Mouse (Mus musculus): Measurements from ENCODE around the gene Invs.

The Invs gene

DNA sequence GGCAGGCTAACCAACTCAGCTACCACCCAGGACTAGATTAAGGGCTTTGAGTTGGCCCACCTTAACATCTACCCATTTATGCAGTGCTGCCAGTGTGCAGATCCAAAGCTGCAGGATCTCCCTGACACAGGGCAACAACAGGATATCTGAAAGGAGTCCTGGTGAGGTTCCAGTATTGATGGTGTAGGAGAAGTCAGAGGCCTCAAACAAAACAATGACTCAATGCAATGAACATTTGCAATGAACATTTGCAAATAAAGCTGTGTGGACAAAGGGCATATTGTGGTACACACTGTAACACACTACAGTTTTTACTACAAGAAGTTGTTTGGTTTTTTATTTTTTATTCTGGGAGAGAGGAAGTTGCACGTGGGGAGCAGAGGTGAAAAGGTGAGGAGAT lies 181.5 kb downstream of the Invs start:
- DNase-seq (ENCODE audit: low spot score in 2 of 2) = no peak

DNA sequence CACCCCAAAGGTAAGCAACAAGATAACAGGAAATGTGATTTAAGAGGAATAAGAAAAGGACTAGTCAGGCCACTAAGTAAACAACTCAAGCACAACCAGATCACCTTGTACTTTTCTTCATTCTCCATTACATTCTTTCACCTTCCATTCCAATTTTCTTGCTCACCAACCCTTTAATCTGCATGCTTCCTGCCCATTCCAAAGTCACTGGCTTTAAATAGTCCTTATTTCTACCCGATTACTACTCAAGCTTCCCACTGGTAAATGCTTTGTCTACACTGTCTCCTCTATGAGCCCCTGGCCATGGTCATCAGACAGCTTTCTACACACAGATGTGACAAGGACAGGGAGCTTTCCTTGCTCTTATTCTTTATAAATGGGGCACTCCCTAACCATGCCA lies 191.4 kb downstream of the Invs start:
- no peak for DNase-seq (ENCODE audit: low spot score in 2 of 2)

DNA sequence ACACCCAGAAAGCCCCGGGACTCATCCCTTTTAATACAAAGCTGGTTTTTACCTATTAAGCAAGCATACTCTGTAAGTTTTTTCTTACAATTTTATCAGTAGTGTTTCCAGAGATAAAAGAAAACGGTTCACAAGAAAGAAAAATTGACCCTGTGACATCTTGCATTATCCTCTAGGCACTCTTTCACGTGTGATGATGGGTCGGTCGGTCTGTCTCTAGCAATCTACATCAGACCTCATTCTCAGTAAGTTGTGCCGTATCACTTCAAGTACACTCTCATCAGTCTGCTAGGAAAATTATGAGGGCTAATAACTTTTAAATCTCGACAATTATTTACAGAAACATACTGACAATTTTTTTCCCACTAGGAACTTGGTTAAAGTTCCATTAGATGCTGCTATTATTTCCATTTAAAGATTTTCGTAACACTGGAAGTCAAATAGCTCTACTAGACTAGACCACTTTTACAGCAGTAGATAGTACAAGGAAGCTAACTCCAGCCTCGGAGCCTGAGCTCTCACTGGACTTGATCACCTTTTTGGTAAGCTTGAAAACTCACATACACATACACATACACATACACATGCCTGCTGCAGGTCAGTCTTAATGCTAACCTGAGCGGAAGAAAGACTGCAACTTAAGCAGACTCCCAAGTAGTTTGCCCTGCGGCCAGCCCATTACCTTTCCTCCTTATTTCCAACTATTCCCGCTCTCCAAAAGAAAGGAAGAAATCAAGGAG lies 192.7 kb downstream of the Invs start:
- DNase-seq (ENCODE audit: low spot score in 2 of 2) = peak; percentile 14

DNA sequence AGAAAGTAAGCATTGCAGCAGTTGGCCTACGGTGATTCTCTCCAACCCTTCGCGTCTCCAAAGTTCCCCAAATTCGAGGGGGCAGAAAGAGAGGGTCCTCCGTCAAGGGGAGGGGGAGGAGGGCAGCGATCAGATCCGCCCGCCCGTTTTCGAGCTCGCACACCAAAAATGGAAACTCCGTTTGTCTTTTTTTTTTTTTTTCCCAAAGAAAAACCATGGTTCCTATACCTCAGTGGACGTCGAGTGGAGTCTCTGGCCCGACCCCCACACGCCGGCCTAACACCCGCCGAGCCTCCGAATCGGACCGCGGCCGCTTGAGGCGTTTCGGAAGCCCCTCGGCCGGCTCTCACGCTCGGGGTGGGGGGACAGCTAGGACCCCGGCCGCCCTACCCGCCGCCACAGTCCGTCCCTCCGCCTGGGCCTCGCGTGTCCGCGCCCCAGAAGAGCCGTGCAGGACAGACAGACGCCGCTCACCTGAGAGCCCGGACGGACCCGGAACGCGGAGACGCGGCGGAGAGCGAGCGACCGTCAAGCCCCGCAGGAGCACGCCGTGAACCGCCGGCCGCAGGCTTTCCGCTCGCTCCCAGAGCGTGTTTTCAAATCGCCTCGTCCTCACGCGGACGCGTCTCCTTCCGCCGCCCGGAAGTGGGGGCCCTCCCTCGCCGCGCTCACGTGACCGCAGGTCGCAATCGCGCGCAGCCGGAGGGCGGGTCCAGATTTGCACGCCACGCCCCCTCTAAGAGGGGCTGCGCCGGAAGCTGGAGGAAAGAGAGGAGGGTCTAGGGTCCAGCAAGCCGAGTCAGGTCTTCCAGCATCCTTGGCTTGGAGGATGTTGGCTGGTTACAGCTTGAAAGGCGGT lies 193.5 kb downstream of the Invs start, which contains the start of gene Tex10:
TSS of gene Tex10 (minus strand) at position 668 of the 859 bp plus-strand sequence.
- DNase-seq (ENCODE audit: low spot score in 2 of 2) = peak; percentile 84 to 91

DNA sequence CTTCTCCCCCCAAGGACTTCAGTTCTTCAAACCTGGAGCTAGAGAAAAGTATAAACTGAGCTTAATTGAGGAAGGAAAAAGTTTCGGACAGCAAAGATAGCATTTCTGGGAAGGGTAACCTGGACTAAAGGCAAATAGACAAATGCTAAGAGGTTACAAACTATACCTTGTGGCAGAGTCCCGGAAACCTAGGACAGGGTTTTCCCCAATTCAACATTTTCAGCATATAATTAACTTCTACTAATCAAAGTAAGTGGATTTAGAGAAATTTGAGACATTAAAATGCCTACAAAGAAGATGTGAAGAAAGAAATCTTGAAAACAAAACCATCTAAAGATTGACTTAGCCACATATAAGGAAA lies 194.1 kb downstream of the Invs start:
- no peak for DNase-seq (ENCODE audit: low spot score in 2 of 2)

DNA sequence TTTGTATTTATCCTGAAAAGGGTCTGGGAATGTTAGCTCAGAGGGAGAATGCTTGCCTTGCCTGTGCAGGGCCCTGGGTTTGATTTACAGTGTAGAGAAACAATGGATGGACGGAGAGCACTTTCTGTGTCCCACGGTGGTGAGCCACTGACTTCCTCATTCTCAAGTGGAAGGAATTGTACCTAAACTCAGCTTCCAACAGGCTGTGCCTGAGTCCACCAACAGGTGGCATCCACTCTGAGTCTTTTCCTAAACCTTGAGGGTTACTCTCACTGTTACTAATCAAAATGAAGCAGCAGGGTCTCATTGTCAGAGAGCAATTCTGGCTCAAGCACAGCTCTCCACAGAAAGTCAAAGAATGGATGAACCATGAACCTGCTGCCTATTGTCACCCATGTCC lies 201.7 kb downstream of the Invs start:
- DNase-seq (ENCODE audit: low spot score in 2 of 2) = peak in 1 of 2 experiments; percentile 22

Data from spleen, postnatal 10 days (tissue).